In the genomic region with DNA sequence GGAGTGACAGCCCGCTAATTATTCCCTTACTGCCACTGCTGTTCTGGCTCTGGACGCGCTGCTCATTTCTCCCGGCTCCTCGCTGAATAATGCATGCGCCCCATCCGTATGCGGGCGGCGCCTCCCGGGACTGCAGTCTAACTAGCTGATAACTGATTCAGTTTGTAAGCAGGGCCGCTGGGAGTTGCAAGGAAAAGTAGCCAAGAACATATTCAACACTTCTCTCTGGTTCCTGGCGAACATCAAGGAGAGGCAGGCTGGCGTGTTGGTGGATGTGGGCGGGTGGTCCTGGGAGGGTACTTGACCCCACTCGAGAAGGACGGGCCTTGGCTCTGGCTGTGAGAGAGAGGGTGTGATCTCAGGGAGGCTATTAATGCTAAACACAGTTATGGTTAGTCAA, we compare ENCODE assay signal across 8 mouse cellular contexts. TPM values are rescaled to one million over a fixed set of nuclear protein-coding genes. Genes with fewer than 3 reads are reported as not detected.
DNase-seq lines count a peak whose midpoint lies in the region; ATAC-seq lines count a peak whose summit lies in the region.

No protein-coding gene starts in this region.

- 4% methylated on average over 17 of the region's 17 CpGs for WGBS in forebrain, embryonic 11.5 days
- 3% methylated on average over 17 of the region's 17 CpGs for WGBS in heart, embryonic 13.5 days
- 7% methylated on average over 17 of the region's 17 CpGs for WGBS in limb, embryonic 13.5 days
- WGBS in neural tube, embryonic 15.5 days: 3% methylated on average over 17 of the region's 17 CpGs

- peak overlapping the region; percentile 54 for H3K4me2 ChIP-seq in forebrain, embryonic 11.5 days (ENCODE audit: low read depth, low read length, severe bottlenecking)
- H3K4me2 ChIP-seq in heart, embryonic 13.5 days: peak overlapping the region; percentile 69
- peak overlapping the region; percentile 57 for H3K4me2 ChIP-seq in limb, embryonic 13.5 days (replicated peaks)
- peak overlapping the region; percentile 61 for H3K4me2 ChIP-seq in neural tube, embryonic 15.5 days

- H3K4me1 ChIP-seq in forebrain, embryonic 11.5 days (replicated peaks; ENCODE audit: control insufficient read depth, insufficient read depth, low read length): peaks cover 19% of the 10 kb centered on the region
- peaks cover 34% of the 10 kb centered on the region for H3K4me1 ChIP-seq in heart, embryonic 13.5 days
- H3K4me1 ChIP-seq in limb, embryonic 13.5 days: peaks cover 13% of the 10 kb centered on the region; the same call in 1 of the 2 replicates
- H3K4me1 ChIP-seq in neural tube, embryonic 15.5 days: peaks cover 28% of the 10 kb centered on the region

- no peak overlapping the region; the same call in 1 of the 2 replicates for H3K9ac ChIP-seq in forebrain, embryonic 11.5 days (ENCODE audit: low read length)
- peak overlapping the region; percentile 73 for H3K9ac ChIP-seq in heart, embryonic 13.5 days
- H3K9ac ChIP-seq in limb, embryonic 13.5 days: no peak overlapping the region
- H3K9ac ChIP-seq in neural tube, embryonic 15.5 days (replicated peaks): peak overlapping the region; percentile 18; the same call in 1 of the 2 replicates

- peak; percentile 77 for ATAC-seq in forebrain, embryonic 11.5 days (replicated peaks; ENCODE audit: low FRiP score)
- ATAC-seq in heart, embryonic 13.5 days (ENCODE audit: extremely low read depth, insufficient number of reproducible peaks, low FRiP score, low TSS enrichment): no peak
- ATAC-seq in limb, embryonic 13.5 days (ENCODE audit: low FRiP score, low read depth): no peak
- peak; percentile 55; the same call in 1 of the 2 replicates for ATAC-seq in neural tube, embryonic 15.5 days (ENCODE audit: low FRiP score)
- no peak for ATAC-seq in inflammation-experienced regulatory T-cells, adult 6 months

- DNase-seq in cerebellum, adult 11 months: peak; percentile 4
- no peak for DNase-seq in cerebellum, adult 18-20 months
- peak; percentile 84 for DNase-seq in forebrain, embryonic 11.5 days (ENCODE audit: low spot score)
- peak; percentile 75 for DNase-seq in kidney, postnatal 10 days

- peak overlapping the region; percentile 80 for H3K27ac ChIP-seq in forebrain, embryonic 11.5 days (ENCODE audit: low read depth, low read length)
- peak overlapping the region; percentile 55 for H3K27ac ChIP-seq in heart, embryonic 13.5 days (replicated peaks)
- H3K27ac ChIP-seq in limb, embryonic 13.5 days: no peak overlapping the region
- H3K27ac ChIP-seq in neural tube, embryonic 15.5 days (replicated peaks): peak overlapping the region; percentile 80

- no peaks in the 10 kb centered on the region for H3K9me3 ChIP-seq in forebrain, embryonic 11.5 days (ENCODE audit: control insufficient read depth, low read length)
- no peaks in the 10 kb centered on the region for H3K9me3 ChIP-seq in heart, embryonic 13.5 days
- no peaks in the 10 kb centered on the region for H3K9me3 ChIP-seq in limb, embryonic 13.5 days
- H3K9me3 ChIP-seq in neural tube, embryonic 15.5 days (replicated peaks): no peaks in the 10 kb centered on the region

- no peak overlapping the region for H3K4me3 ChIP-seq in forebrain, embryonic 11.5 days (ENCODE audit: low read depth, low read length)
- peak overlapping the region; percentile 42 for H3K4me3 ChIP-seq in heart, embryonic 13.5 days
- H3K4me3 ChIP-seq in limb, embryonic 13.5 days: 0 out of 2 replicates have a peak overlapping the region, but pooled peaks have one; percentile 18
- peak overlapping the region; percentile 26 for H3K4me3 ChIP-seq in neural tube, embryonic 15.5 days (replicated peaks)

- H3K27me3 ChIP-seq in forebrain, embryonic 11.5 days (ENCODE audit: control insufficient read depth, insufficient read depth, low read length): no peaks in the 10 kb centered on the region
- H3K27me3 ChIP-seq in heart, embryonic 13.5 days (replicated peaks): no peaks in the 10 kb centered on the region; the same call in 1 of the 2 replicates
- H3K27me3 ChIP-seq in limb, embryonic 13.5 days: peaks cover 60% of the 10 kb centered on the region
- H3K27me3 ChIP-seq in neural tube, embryonic 15.5 days (replicated peaks): 0 out of 2 replicates have a peak, but pooled peaks cover 2% of the 10 kb centered on the region

- no peaks in the 10 kb centered on the region for H3K36me3 ChIP-seq in forebrain, embryonic 11.5 days (ENCODE audit: control insufficient read depth, insufficient read depth, low read length)
- H3K36me3 ChIP-seq in heart, embryonic 13.5 days: no peaks in the 10 kb centered on the region
- no peaks in the 10 kb centered on the region for H3K36me3 ChIP-seq in limb, embryonic 13.5 days
- no peaks in the 10 kb centered on the region for H3K36me3 ChIP-seq in neural tube, embryonic 15.5 days

RNA-seq across cellular contexts. Expression of a gene that starts 28.4 kb away (rescaled TPM):
- not detected in 2 replicates for polyA plus RNA-seq in forebrain, embryonic 11.5 days (2014; fragmentation: Nextera tagmentation; extraction: Ambion mirVana)
- not detected in 2 replicates for polyA plus RNA-seq in heart, embryonic 13.5 days (2015; fragmentation: Nextera tagmentation; extraction: Ambion mirVana)
- polyA plus RNA-seq in limb, embryonic 13.5 days (2015; fragmentation: Nextera tagmentation; extraction: Ambion mirVana): not detected in 2 replicates
- polyA plus RNA-seq in neural tube, embryonic 15.5 days (2015; fragmentation: Nextera tagmentation; extraction: Ambion mirVana): not detected in 2 replicates
- not detected for polyA plus RNA-seq in inflammation-experienced regulatory T-cells, adult 6 months (2017; shearing (Covaris generic))

Comparison
In these comparisons a context has a peak if more than half of its experiments do, and no peak if none do; other contexts are left out.
1. DNase-seq: peak in cerebellum, adult 11 months (single experiment), forebrain, embryonic 11.5 days (single experiment) and kidney, postnatal 10 days (single experiment); none in cerebellum, adult 18-20 months (0 of 2).
2. ATAC-seq: peak in forebrain, embryonic 11.5 days (single experiment) and neural tube, embryonic 15.5 days (single experiment); none in heart, embryonic 13.5 days (single experiment), limb, embryonic 13.5 days (single experiment) and inflammation-experienced regulatory T-cells, adult 6 months (single experiment).
3. H3K9ac ChIP-seq: peak in heart, embryonic 13.5 days (single experiment) and neural tube, embryonic 15.5 days (single experiment); none in forebrain, embryonic 11.5 days (single experiment) and limb, embryonic 13.5 days (single experiment).
4. Peak in every context shown above with its lines, with median percentiles within 50 percentile points of each other: H3K4me2 ChIP-seq.